Mouse (Mus musculus) ES-Bruce4 (cell line): ENCODE data around the gene Olfr420. TPM values are rescaled to one million over a fixed set of nuclear protein-coding genes. Genes with fewer than 3 reads are reported as not detected.

ENCODE experiments used
- H3K27ac ChIP-seq: 2 replicates; pipeline ENCODE4 v1.5.1; 2012; ENCODE audit warnings: low read length, inconsistent platforms; ENCODE audit not compliant: insufficient read depth
- H3K27me3 ChIP-seq: 2 replicates; pipeline ENCODE4 v1.6.1; 2012; ENCODE audit warnings: mild to moderate bottlenecking, low read length, inconsistent platforms; ENCODE audit not compliant: control insufficient read depth, poor library complexity, insufficient read depth, severe bottlenecking
- H3K36me3 ChIP-seq: 2 replicates; pipeline ENCODE4 v1.6.1; 2012; ENCODE audit warnings: inconsistent platforms, mild to moderate bottlenecking, low read length, moderate library complexity; ENCODE audit not compliant: control insufficient read depth, poor library complexity, insufficient read depth, severe bottlenecking
- H3K4me1 ChIP-seq: one replicate; pipeline ENCODE4 v1.8.1; 2011; ENCODE audit warnings: low read length; ENCODE audit not compliant: control insufficient read depth, insufficient read depth
- H3K4me3 ChIP-seq: 2 replicates; pipeline ENCODE4 v1.5.1; 2011; ENCODE audit warnings: low read depth, mild to moderate bottlenecking, low read length
- H3K9ac ChIP-seq: 2 replicates; pipeline ENCODE4 v1.6.1; 2012; ENCODE audit warnings: low read depth, mild to moderate bottlenecking, inconsistent platforms; ENCODE audit not compliant: poor library complexity, severe bottlenecking
- H3K9me3 ChIP-seq: replicated peaks from 2 replicates; pipeline ENCODE4 v1.6.1; 2012; ENCODE audit warnings: mild to moderate bottlenecking, low read length, inconsistent platforms; ENCODE audit not compliant: control insufficient read depth, poor library complexity, insufficient read depth, severe bottlenecking
- CTCF ChIP-seq: IDR thresholded peaks from one replicate; pipeline ENCODE4 v1.8.1; 2011; ENCODE audit warnings: low read depth, low read length
- EP300 ChIP-seq: IDR thresholded peaks from 2 replicates; pipeline ENCODE4 v1.6.1; 2011; ENCODE audit warnings: low read depth, low read length; ENCODE audit not compliant: insufficient read depth
- POLR2A ChIP-seq: IDR thresholded peaks from one replicate; pipeline ENCODE4 v1.8.1; 2011; ENCODE audit warnings: low read length; ENCODE audit not compliant: insufficient read depth
- polyA plus RNA-seq: library from polyadenylated mRNA; stranded (reverse); fragments of >200 nt; gene quantifications from 2 replicates; pipeline ENCODE4 v1.2.4, GENCODE M21; 2011; ENCODE audit warnings: low read depth; ENCODE audit not compliant: missing spikeins, insufficient read depth, insufficient read length

Olfr420 gene
- polyA plus RNA-seq, result not detected in 2 replicates

GRCm38 (mm10) chr1:174155333-174155732 is at the start of gene Olfr420:
TSS of gene Olfr420 (plus strand) at chr1:174155633.
- Histone ChIP-seq H3K27me3 (no peaks in the 10 kb centered on the region), H3K4me3 (no peak within 1 kb of the TSS)
- TF ChIP-seq POLR2A (no peak), EP300 (no peak), CTCF (no peak)

GRCm38 (mm10) chr1:174121062-174121461 is 34.4 kb upstream of the Olfr420 start, which contains the start of gene Olfr231:
TSS of gene Olfr231 (minus strand) at chr1:174121162.
- Histone ChIP-seq H3K4me1 (no peaks in the 10 kb centered on the region), H3K4me3 (no peak within 1 kb of the TSS), H3K27ac (no peak within 1 kb of the TSS), H3K27me3 (no peaks in the 10 kb centered on the region), H3K9me3 (no peaks in the 10 kb centered on the region), H3K36me3 (no peaks in the 10 kb centered on the region), H3K9ac (no peak within 1 kb of the TSS)
- TF ChIP-seq POLR2A (no peak), CTCF (no peak), EP300 (no peak)

More at GRCm38 (mm10) chr1:174155333-174155732, at the start of gene Olfr420:
- Histone ChIP-seq H3K27ac (no peak within 1 kb of the TSS), H3K4me1 (no peaks in the 10 kb centered on the region), H3K9ac (no peak within 1 kb of the TSS), H3K9me3 (no peaks in the 10 kb centered on the region), H3K36me3 (no peaks in the 10 kb centered on the region)

DNA sequence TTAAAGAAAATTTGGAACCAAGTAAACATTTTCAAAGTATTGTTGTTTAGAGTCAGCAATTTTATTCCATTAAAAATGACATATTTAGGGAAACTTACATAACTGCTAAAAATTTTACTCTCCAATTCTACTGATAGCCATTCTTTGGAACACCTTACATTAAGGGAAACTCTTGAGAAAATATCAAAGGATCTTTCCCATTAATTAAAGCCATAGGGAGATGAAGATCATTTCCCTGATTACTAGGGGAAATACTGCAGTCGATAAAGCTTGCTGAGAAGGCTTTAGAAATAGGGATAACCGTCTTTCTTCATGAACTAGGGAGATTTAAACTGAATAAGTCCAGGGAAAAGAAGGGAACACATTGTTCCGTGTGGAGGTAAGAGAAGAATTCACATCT is 24.2 kb upstream of the Olfr420 start, which contains the start of gene Olfr424:
Gene Olfr424, plus strand, starts transcription at position 301 of the 400 bp plus-strand sequence.
- Histone ChIP-seq H3K9ac (no peak within 1 kb of the TSS), H3K27ac (no peak within 1 kb of the TSS)
- TF ChIP-seq CTCF (no peak), POLR2A (no peak), EP300 (no peak)

GRCm38 (mm10) chr1:174131999-174132398 is 23.4 kb upstream of the Olfr420 start:
- Histone ChIP-seq H3K9ac (no peak overlapping the region), H3K4me1 (no peaks in the 10 kb centered on the region), H3K36me3 (no peaks in the 10 kb centered on the region), H3K27ac (no peak overlapping the region), H3K9me3 (no peaks in the 10 kb centered on the region), H3K4me3 (no peak overlapping the region), H3K27me3 (no peaks in the 10 kb centered on the region)
- TF ChIP-seq EP300 (no peak), CTCF (no peak), POLR2A (no peak)

More for the DNA sequence above, 24.2 kb upstream of the Olfr420 start, which contains the start of gene Olfr424:
- no peaks in the 10 kb centered on the region for H3K4me1 ChIP-seq
- H3K27me3 ChIP-seq, result no peaks in the 10 kb centered on the region
- no peak within 1 kb of the TSS for H3K4me3 ChIP-seq
- H3K36me3 ChIP-seq, result no peaks in the 10 kb centered on the region
- no peaks in the 10 kb centered on the region for H3K9me3 ChIP-seq

DNA sequence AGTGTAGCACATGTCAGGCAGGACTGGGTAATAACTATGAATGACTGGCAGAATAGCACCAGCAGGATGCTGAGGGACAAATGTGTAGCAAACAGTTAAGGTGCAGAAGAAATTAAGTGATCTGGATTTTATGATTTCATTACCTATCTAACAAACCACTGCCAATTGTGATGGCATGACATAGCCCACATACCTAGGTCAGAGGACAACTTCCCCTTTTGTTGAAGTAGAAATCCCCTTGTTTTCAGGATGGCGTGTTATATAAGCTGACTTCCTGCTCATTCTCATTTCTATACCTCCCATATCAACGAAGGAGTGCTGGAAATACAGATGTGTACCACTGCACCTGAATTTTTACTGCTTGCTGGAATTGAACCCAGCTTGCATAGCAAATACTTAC is 14.0 kb upstream of the Olfr420 start:
- no peaks in the 10 kb centered on the region for H3K4me1 ChIP-seq
- no peak overlapping the region for H3K27ac ChIP-seq
- no peaks in the 10 kb centered on the region for H3K27me3 ChIP-seq
- no peaks in the 10 kb centered on the region for H3K36me3 ChIP-seq
- no peak overlapping the region for H3K9ac ChIP-seq
- H3K9me3 ChIP-seq, result no peaks in the 10 kb centered on the region
- no peak for TF ChIP-seq POLR2A
- TF ChIP-seq EP300, result no peak
- TF ChIP-seq CTCF, result no peak
- no peak overlapping the region for H3K4me3 ChIP-seq

DNA sequence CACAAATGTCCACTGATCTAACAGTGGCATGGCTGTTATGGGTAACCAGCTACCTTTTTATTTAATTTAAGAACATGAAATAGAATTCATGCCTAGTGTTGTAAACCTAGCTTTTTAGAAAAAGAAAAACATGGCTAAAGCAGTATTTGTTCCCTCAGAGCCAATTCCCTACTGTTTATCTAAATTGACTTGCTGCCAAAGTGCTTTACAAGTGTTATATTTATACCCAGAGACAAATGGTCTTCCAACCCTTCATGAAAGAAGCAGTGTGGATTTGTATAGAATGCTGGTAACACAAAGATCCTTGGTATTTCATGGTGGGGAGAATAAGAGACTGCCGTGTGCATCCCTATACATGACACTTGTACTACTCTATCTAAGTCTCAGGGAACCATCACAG is 8.7 kb upstream of the Olfr420 start:
- TF ChIP-seq POLR2A, result no peak
- TF ChIP-seq CTCF, result no peak
- no peak for TF ChIP-seq EP300
- Histone ChIP-seq H3K4me3 (no peak overlapping the region), H3K27ac (no peak overlapping the region)

More for the DNA sequence above, 8.7 kb upstream of the Olfr420 start:
- Histone ChIP-seq H3K9ac (no peak overlapping the region), H3K27me3 (no peaks in the 10 kb centered on the region), H3K4me1 (no peaks in the 10 kb centered on the region), H3K36me3 (no peaks in the 10 kb centered on the region), H3K9me3 (no peaks in the 10 kb centered on the region)
